28 mouse cellular contexts compared by ENCODE assay signal in the genomic region with DNA sequence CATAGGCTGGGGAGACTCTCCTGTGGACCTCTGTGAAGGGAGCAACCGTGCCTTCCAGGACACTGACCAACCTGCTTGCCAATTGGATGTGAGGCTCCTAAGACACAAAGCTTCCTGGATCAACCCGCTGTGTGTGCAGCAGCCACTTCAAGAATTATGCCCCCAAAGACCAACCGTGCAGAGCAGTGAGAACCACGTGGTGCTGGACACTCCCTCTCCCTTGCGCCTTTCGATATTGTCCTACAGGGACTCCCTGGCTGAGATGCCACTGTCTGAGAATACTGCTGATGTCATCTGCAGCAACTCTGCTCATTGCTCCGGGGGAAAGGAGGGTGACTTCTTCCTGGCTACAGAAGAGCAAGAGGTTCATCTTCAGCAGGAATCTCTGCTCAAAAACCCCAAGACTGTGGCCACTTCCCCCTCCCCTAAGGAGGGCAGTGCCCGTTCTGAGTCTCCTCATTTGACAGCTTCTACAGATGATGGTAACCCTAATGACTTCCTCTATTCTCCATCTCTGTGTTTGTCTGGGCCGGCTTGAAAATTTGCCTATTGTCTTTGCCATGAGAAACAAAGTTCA. TPM values are rescaled to one million over a fixed set of nuclear protein-coding genes. Genes with fewer than 3 reads are reported as not detected.
DNase-seq lines count a peak whose midpoint lies in the region; ATAC-seq and TF ChIP-seq lines count a peak whose summit lies in the region.
"Had no signal": no experiment of that assay in that cellular context is flagged by ENCODE, and none has a peak within 500 bp of the region (broad histone marks: within the 10 kb centered on the region; RNA-seq: fewer than 3 reads in every experiment).

No protein-coding gene starts in this region.

- H3K4me3 ChIP-seq in bone marrow macrophage, adult 2 months (ENCODE audit: insufficient read depth, low read length) = 0 out of 2 replicates have a peak overlapping the region, but pooled peaks have one; percentile 0
- H3K4me3 ChIP-seq: embryonic facial prominence, embryonic 12.5 days; heart, embryonic 15.5 days; hindbrain, embryonic 13.5 days; layer of hippocampus, adult 2 months; left cerebral cortex, adult 2 months; limb, embryonic 15.5 days; neural tube, embryonic 15.5 days had no signal

- no peak for TF ChIP-seq POLR2A in bone marrow macrophage, adult 2 months (IDR thresholded peaks at IDR 0.05; ENCODE audit: borderline replicate concordance, low read depth, low read length)

- TF ChIP-seq CTCF in bone marrow macrophage, adult 2 months (IDR thresholded peaks at IDR 0.05; ENCODE audit: low read depth, low read length) = no peak

- peaks cover 38% of the 10 kb centered on the region for H3K4me1 ChIP-seq in bone marrow macrophage, adult 2 months (ENCODE audit: control insufficient read depth, insufficient read depth, low read length)
- H3K4me1 ChIP-seq: embryonic facial prominence, embryonic 12.5 days; heart, embryonic 15.5 days; hindbrain, embryonic 13.5 days; limb, embryonic 15.5 days; neural tube, embryonic 15.5 days had no signal

- ATAC-seq in megakaryocyte progenitor cell, adult 5-6 weeks (replicated peaks; ENCODE audit: poor library complexity) = peak; percentile 41
- ATAC-seq in activated CD4-positive, CD25-positive, alpha-beta regulatory T cell, adult 4 months = no peak
- ATAC-seq: CD4-positive, CD25-positive, alpha-beta regulatory T cell, adult 4 months; lung, postnatal 0 days had no signal

- DNase-seq in spleen, postnatal 36 days (ENCODE audit: low spot score in 2 of 2) = peak; percentile 74 to 76
- DNase-seq in spleen, adult 12 weeks (ENCODE audit: low spot score) = no peak
- DNase-seq in retina, embryonic 14.5 days (ENCODE audit: low spot score) = no peak
- DNase-seq in left cerebral cortex, adult 18-20 months (ENCODE audit: low spot score in 2 of 2) = no peak
- DNase-seq: cerebellum, adult 18-20 months; cerebellum, postnatal 14 days; gastrocnemius, postnatal 25 days; heart, postnatal 36 days; kidney, adult 18-20 months; left cerebral cortex, postnatal 4 days; midbrain, embryonic 14.5 days; retina, postnatal 1 day; right cerebral cortex, postnatal 25 days; thymus, adult 2 months had no signal

- H3K27ac ChIP-seq in bone marrow macrophage, adult 2 months (ENCODE audit: insufficient read depth, low read depth, low read length) = no peak overlapping the region
- H3K27ac ChIP-seq: embryonic facial prominence, embryonic 12.5 days; heart, embryonic 15.5 days; hindbrain, embryonic 13.5 days; kidney, postnatal 0 days; layer of hippocampus, adult 2 months; left cerebral cortex, adult 2 months; limb, embryonic 15.5 days; neural tube, embryonic 15.5 days; stomach, postnatal 0 days had no signal

RNA-seq across cellular contexts. Expression of a gene that starts 16.3 kb away (rescaled TPM):
- polyA plus RNA-seq in bone marrow macrophage, adult 2 months (2012; ENCODE audit: insufficient read depth, insufficient read length, missing spikeins) = 8.3 and 9.0 TPM in 2 replicates
- 2.2 and 2.4 TPM in 2 replicates for total RNA-seq in megakaryocyte progenitor cell, adult 5-6 weeks (2015)
- 1.4 and 2.3 TPM in 2 replicates for total RNA-seq in megakaryocyte progenitor cell, adult 5-6 weeks (2017)
- 1 to 10 TPM in 1 of 2 experiments, under 1 TPM in 1; 0.12 to 1.3 TPM for polyA plus RNA-seq in activated CD4-positive, CD25-positive, alpha-beta regulatory T cell, adult 4 months (2017; shearing (Covaris generic))
- total RNA-seq in left cerebral cortex, adult 18-20 months (2021) = 1 to 10 TPM; 1.8 to 2.1 TPM

Comparison
In these comparisons a context has a peak if more than half of its experiments do, and no peak if none do; other contexts are left out.
1. DNase-seq: peak in spleen, postnatal 36 days (2 of 2); none in spleen, adult 12 weeks (single experiment), retina, embryonic 14.5 days (single experiment) and left cerebral cortex, adult 18-20 months (0 of 2).